Mouse (Mus musculus): ENCODE measurements at regions not wholly inside any gene's neighbourhood (a gene's known extent, or its start where the extent isn't known, plus 50 kb on each side); places are given as distances from the start of the nearest gene placed in this dataset.

DNA sequence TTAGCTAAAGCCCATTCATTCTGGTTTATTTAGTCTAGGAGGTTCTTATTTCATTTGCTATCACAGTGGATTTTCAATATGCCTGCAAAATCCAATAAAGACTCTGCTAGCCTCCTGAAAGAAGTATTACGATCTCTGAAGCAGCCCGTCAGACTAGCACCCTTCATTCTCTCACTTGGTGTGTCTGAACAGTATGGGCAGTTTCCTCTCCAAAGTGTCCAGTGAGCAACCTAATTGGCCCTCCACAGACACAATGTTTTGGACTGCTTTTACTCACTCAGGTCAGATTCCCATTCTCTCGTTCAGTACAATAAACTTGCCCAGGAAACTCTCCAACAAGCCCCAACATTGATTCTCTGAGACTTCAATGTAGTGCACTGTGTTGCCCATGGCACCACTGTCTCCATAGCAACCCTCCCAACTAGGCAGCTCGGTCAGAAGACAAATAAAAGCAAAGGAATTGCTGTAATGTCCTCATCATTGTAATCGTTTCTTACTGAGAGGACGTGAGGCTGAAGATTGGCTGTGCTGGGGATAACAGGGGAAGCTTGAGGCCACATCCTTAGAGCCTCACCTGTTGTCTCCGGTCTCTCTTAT is 91.2 kb downstream of the Fam76b start:
- TF ChIP-seq POLR2A (IDR thresholded peaks at IDR 0.05; ENCODE audit: control insufficient read depth, extremely low read depth, insufficient read depth, low read length, poor library complexity) (no peak), CTCF (IDR thresholded peaks at IDR 0.05; ENCODE audit: borderline replicate concordance, control insufficient read depth, extremely low read depth, insufficient read depth, low read length, poor library complexity) (no peak)

Data from thymus, adult 2 months (tissue).